Mouse (Mus musculus): Measurements from ENCODE around the gene Gm21885. TPM values are rescaled to one million over a fixed set of nuclear protein-coding genes. Genes with fewer than 3 reads are reported as not detected.
A peak's percentile ranks its signal among the peaks of the same experiment; 100 is the strongest.

Gm21885 gene
- polyA plus RNA-seq, 1 experiment: not detected

GRCm38 (mm10) chr11:94317515-94317914, 35.8 kb downstream of the Gm21885 start:
- Histone ChIP-seq H3K9me3 (replicated peaks; ENCODE audit: control insufficient read depth, insufficient read depth, low read length, poor library complexity, severe bottlenecking) (no peaks in the 10 kb centered on the region), H3K27me3 (ENCODE audit: control insufficient read depth, insufficient read depth, low read length, poor library complexity, severe bottlenecking) (no peaks in the 10 kb centered on the region), H3K27ac (ENCODE audit: insufficient read depth, low read length) (no peak overlapping the region), H3K4me1 (ENCODE audit: control insufficient read depth, insufficient read depth, low read length) (no peaks in the 10 kb centered on the region), H3K36me3 (ENCODE audit: control insufficient read depth, insufficient read depth, low read length, poor library complexity, severe bottlenecking) (peaks cover 36% of the 10 kb centered on the region), H3K9ac (ENCODE audit: low read depth, poor library complexity, severe bottlenecking) (peak overlapping the region; percentile 9; the same call in 1 of the 2 replicates), H3K4me3 (ENCODE audit: low read depth, low read length) (no peak overlapping the region)
- no peak for TF ChIP-seq EP300 (IDR thresholded peaks at IDR 0.05; ENCODE audit: insufficient read depth, low read depth, low read length)
- TF ChIP-seq POLR2A (IDR thresholded peaks at IDR 0.05; ENCODE audit: insufficient read depth, low read length): no peak
- no peak for TF ChIP-seq CTCF (IDR thresholded peaks at IDR 0.05; ENCODE audit: low read depth, low read length)

- H3K9me3 ChIP-seq (replicated peaks; ENCODE audit: control insufficient read depth, insufficient read depth, low read length, poor library complexity, severe bottlenecking): no peaks in the 10 kb centered on the region
- no peak for TF ChIP-seq EP300 (IDR thresholded peaks at IDR 0.05; ENCODE audit: insufficient read depth, low read depth, low read length)
- no peak for TF ChIP-seq POLR2A (IDR thresholded peaks at IDR 0.05; ENCODE audit: insufficient read depth, low read length)
- no peak for TF ChIP-seq CTCF (IDR thresholded peaks at IDR 0.05; ENCODE audit: low read depth, low read length)
- no peak overlapping the region; the same call in 1 of the 2 replicates for H3K4me3 ChIP-seq (ENCODE audit: low read depth, low read length)
- H3K27me3 ChIP-seq (ENCODE audit: control insufficient read depth, insufficient read depth, low read length, poor library complexity, severe bottlenecking): no peaks in the 10 kb centered on the region
- H3K27ac ChIP-seq (ENCODE audit: insufficient read depth, low read length): no peak overlapping the region
- H3K9ac ChIP-seq (ENCODE audit: low read depth, poor library complexity, severe bottlenecking): peak overlapping the region; percentile 9
- H3K36me3 ChIP-seq (ENCODE audit: control insufficient read depth, insufficient read depth, low read length, poor library complexity, severe bottlenecking): peaks cover 35% of the 10 kb centered on the region
- H3K4me1 ChIP-seq (ENCODE audit: control insufficient read depth, insufficient read depth, low read length): no peaks in the 10 kb centered on the region
Observed at GRCm38 (mm10) chr11:94318056-94318455, 36.4 kb downstream of the Gm21885 start.

- H3K36me3 ChIP-seq (ENCODE audit: control insufficient read depth, insufficient read depth, low read length, poor library complexity, severe bottlenecking): peaks cover 24% of the 10 kb centered on the region
- H3K27me3 ChIP-seq (ENCODE audit: control insufficient read depth, insufficient read depth, low read length, poor library complexity, severe bottlenecking): no peaks in the 10 kb centered on the region
- H3K9ac ChIP-seq (ENCODE audit: low read depth, poor library complexity, severe bottlenecking): peak overlapping the region; percentile 100
- no peak for TF ChIP-seq POLR2A (IDR thresholded peaks at IDR 0.05; ENCODE audit: insufficient read depth, low read length)
- TF ChIP-seq EP300 (IDR thresholded peaks at IDR 0.05; ENCODE audit: insufficient read depth, low read depth, low read length): no peak
- no peak for TF ChIP-seq CTCF (IDR thresholded peaks at IDR 0.05; ENCODE audit: low read depth, low read length)
- H3K9me3 ChIP-seq (replicated peaks; ENCODE audit: control insufficient read depth, insufficient read depth, low read length, poor library complexity, severe bottlenecking): no peaks in the 10 kb centered on the region
- H3K4me3 ChIP-seq (ENCODE audit: low read depth, low read length): peak overlapping the region; percentile 99
- H3K27ac ChIP-seq (ENCODE audit: insufficient read depth, low read length): peak overlapping the region; percentile 49
- H3K4me1 ChIP-seq (ENCODE audit: control insufficient read depth, insufficient read depth, low read length): no peaks in the 10 kb centered on the region
Observed at GRCm38 (mm10) chr11:94320969-94321930, 39.6 kb downstream of the Gm21885 start.

GRCm38 (mm10) chr11:94321931-94322400, 40.3 kb downstream of the Gm21885 start, which contains the start of gene Luc7l3:
TSS of gene Luc7l3 (minus strand) at chr11:94321988.
- no peaks in the 10 kb centered on the region for H3K27me3 ChIP-seq (ENCODE audit: control insufficient read depth, insufficient read depth, low read length, poor library complexity, severe bottlenecking)
- H3K9ac ChIP-seq (ENCODE audit: low read depth, poor library complexity, severe bottlenecking): peak within 1 kb of the TSS; percentile 100
- H3K4me3 ChIP-seq (ENCODE audit: low read depth, low read length): peak within 1 kb of the TSS; percentile 99
- peaks cover 20% of the 10 kb centered on the region for H3K36me3 ChIP-seq (ENCODE audit: control insufficient read depth, insufficient read depth, low read length, poor library complexity, severe bottlenecking)
- no peaks in the 10 kb centered on the region for H3K9me3 ChIP-seq (replicated peaks; ENCODE audit: control insufficient read depth, insufficient read depth, low read length, poor library complexity, severe bottlenecking)
- TF ChIP-seq POLR2A (IDR thresholded peaks at IDR 0.05; ENCODE audit: insufficient read depth, low read length) (peak; percentile 30), CTCF (IDR thresholded peaks at IDR 0.05; ENCODE audit: low read depth, low read length) (no peak)
- peak within 1 kb of the TSS; percentile 90 for H3K27ac ChIP-seq (ENCODE audit: insufficient read depth, low read length)
- H3K4me1 ChIP-seq (ENCODE audit: control insufficient read depth, insufficient read depth, low read length): no peaks in the 10 kb centered on the region

- Histone ChIP-seq H3K9ac (ENCODE audit: low read depth, poor library complexity, severe bottlenecking) (peak overlapping the region; percentile 100), H3K9me3 (replicated peaks; ENCODE audit: control insufficient read depth, insufficient read depth, low read length, poor library complexity, severe bottlenecking) (no peaks in the 10 kb centered on the region), H3K27ac (ENCODE audit: insufficient read depth, low read length) (peak overlapping the region; percentile 90), H3K36me3 (ENCODE audit: control insufficient read depth, insufficient read depth, low read length, poor library complexity, severe bottlenecking) (peaks cover 14% of the 10 kb centered on the region), H3K4me1 (ENCODE audit: control insufficient read depth, insufficient read depth, low read length) (no peaks in the 10 kb centered on the region), H3K4me3 (ENCODE audit: low read depth, low read length) (peak overlapping the region; percentile 59), H3K27me3 (ENCODE audit: control insufficient read depth, insufficient read depth, low read length, poor library complexity, severe bottlenecking) (no peaks in the 10 kb centered on the region)
- TF ChIP-seq EP300 (IDR thresholded peaks at IDR 0.05; ENCODE audit: insufficient read depth, low read depth, low read length): no peak
- no peak for TF ChIP-seq CTCF (IDR thresholded peaks at IDR 0.05; ENCODE audit: low read depth, low read length)
- no peak for TF ChIP-seq POLR2A (IDR thresholded peaks at IDR 0.05; ENCODE audit: insufficient read depth, low read length)
Observed at GRCm38 (mm10) chr11:94322636-94323035, 41.0 kb downstream of the Gm21885 start.

Measured in ES-Bruce4 (cell line).